Comparison of ENCODE assay signal across 8 mouse cellular contexts in genomic region chr2:28755451-28755850, GRCm38 (mm10). TPM values are rescaled to one million over a fixed set of nuclear protein-coding genes. Genes with fewer than 3 reads are reported as not detected.
DNase-seq lines count a peak whose midpoint lies in the region; ATAC-seq and TF ChIP-seq lines count a peak whose summit lies in the region.

No protein-coding gene starts in this region.

- peak; percentile 85 for TF ChIP-seq CTCF in cortical plate, adult 2 months (IDR thresholded peaks at IDR 0.05; ENCODE audit: extremely low read depth, insufficient read depth, low read length)

- no peak overlapping the region for H3K27ac ChIP-seq in cortical plate, adult 2 months (ENCODE audit: insufficient read depth, low read length)
- H3K27ac ChIP-seq in lung, embryonic 16.5 days (ENCODE audit: low read length) = no peak overlapping the region

- no peak overlapping the region for H3K9ac ChIP-seq in lung, embryonic 16.5 days (ENCODE audit: low read length)

- H3K4me3 ChIP-seq in cortical plate, adult 2 months (ENCODE audit: insufficient read depth, low read length) = no peak overlapping the region
- H3K4me3 ChIP-seq in lung, embryonic 16.5 days (ENCODE audit: low read length) = no peak overlapping the region

- H3K27me3 ChIP-seq in lung, embryonic 16.5 days (ENCODE audit: control insufficient read depth, insufficient read depth, low read depth, low read length) = peaks cover 2% of the 10 kb centered on the region; the same call in 1 of the 2 replicates

- H3K4me2 ChIP-seq in lung, embryonic 16.5 days (ENCODE audit: low read depth, low read length) = no peak overlapping the region

- TF ChIP-seq POLR2A in cortical plate, adult 2 months (IDR thresholded peaks at IDR 0.05; ENCODE audit: extremely low read depth, insufficient read depth, low read length) = no peak

- DNase-seq in adrenal gland, adult (ENCODE audit: inconsistent age in 2 of 2, low spot score in 1 of 2) = peak; percentile 77 to 94
- DNase-seq in gastrocnemius, postnatal 4 days (ENCODE audit: low spot score in 2 of 2) = peak; percentile 39 to 71
- DNase-seq in layer of hippocampus, adult 11-12 months (ENCODE audit: low spot score) = peak; percentile 85
- DNase-seq in retina, postnatal 1 day = peak; percentile 87
- DNase-seq in urinary bladder, adult 18-20 months (ENCODE audit: low spot score in 2 of 2) = peak; percentile 50 to 62

- H3K36me3 ChIP-seq in lung, embryonic 16.5 days (ENCODE audit: control insufficient read depth, insufficient read depth, low read length) = no peaks in the 10 kb centered on the region

- no peaks in the 10 kb centered on the region for H3K4me1 ChIP-seq in cortical plate, adult 2 months (ENCODE audit: control insufficient read depth, insufficient read depth, low read length)
- H3K4me1 ChIP-seq in lung, embryonic 16.5 days (replicated peaks; ENCODE audit: control insufficient read depth, insufficient read depth, low read length) = no peaks in the 10 kb centered on the region; the same call in 1 of the 2 replicates

- ATAC-seq in CD4-positive, CD25-positive, alpha-beta regulatory T cell, adult 4 months = peak; percentile 41
- 0 out of 2 replicates have a peak, but pooled peaks have one; percentile 37 for ATAC-seq in lung, embryonic 16.5 days (ENCODE audit: low read depth)

- H3K9me3 ChIP-seq in lung, embryonic 16.5 days (ENCODE audit: control insufficient read depth, low read length) = no peaks in the 10 kb centered on the region

- 2% methylated on average over 7 of the region's 7 CpGs for WGBS in lung, embryonic 16.5 days

RNA-seq across cellular contexts. Expression of gene Ak8, which starts 55.5 kb away (rescaled TPM):
- polyA plus RNA-seq in CD4-positive, CD25-positive, alpha-beta regulatory T cell, adult 4 months (2017; shearing (Covaris generic)) = not detected
- polyA plus RNA-seq in cortical plate, adult 2 months (2012; rRNA removed) = 2.2 and 2.7 TPM in 2 replicates
- under 1 TPM in 1 of 2 experiments, not detected in 1; 0.23 TPM for total RNA-seq in gastrocnemius, postnatal 4 days (2021)
- polyA plus RNA-seq in lung, embryonic 16.5 days (2015; fragmentation: Nextera tagmentation; extraction: Ambion mirVana) = 4.2 and 4.7 TPM in 2 replicates

RNA-seq across cellular contexts. Expression of gene Spaca9, which starts 55.9 kb away (rescaled TPM):
- not detected for polyA plus RNA-seq in CD4-positive, CD25-positive, alpha-beta regulatory T cell, adult 4 months (2017; shearing (Covaris generic))
- 0.29 and 0.38 TPM in 2 replicates for polyA plus RNA-seq in cortical plate, adult 2 months (2012; rRNA removed)
- total RNA-seq in gastrocnemius, postnatal 4 days (2021) = under 1 TPM in 1 of 2 experiments, not detected in 1; 0.88 TPM
- polyA plus RNA-seq in lung, embryonic 16.5 days (2015; fragmentation: Nextera tagmentation; extraction: Ambion mirVana) = 6.5 and 9.6 TPM in 2 replicates
